Mouse (Mus musculus) forebrain, postnatal 0 days (tissue): ENCODE data around the gene March11. TPM values are rescaled to one million over a fixed set of nuclear protein-coding genes. Genes with fewer than 3 reads are reported as not detected.

Experiments
- ATAC-seq: fragments of 200-750 bp; cut with Nextera tagmentation; 2 replicates; pipeline ENCODE4 v1.8.0; 2017; ENCODE audit warnings: mild to moderate bottlenecking, moderate library complexity
- DNase-seq: peaks from one replicate; pipeline ENCODE4 v3.0.0-alpha.2; 2015
- H3K27ac ChIP-seq: fragments of 300-500 bp; sonication (generic); 2 replicates; pipeline ENCODE4 v1.5.1; 2014; ENCODE audit warnings: low read depth, mild to moderate bottlenecking, antibody characterized with exemption, low read length, moderate library complexity, mixed read lengths
- H3K27me3 ChIP-seq: fragments of 300-500 bp; sonication (generic); 2 replicates; pipeline ENCODE4 v1.6.1; 2014; ENCODE audit warnings: mild to moderate bottlenecking, low read length, mixed read lengths; ENCODE audit not compliant: insufficient read depth
- H3K36me3 ChIP-seq: fragments of 300-500 bp; sonication (generic); 2 replicates; pipeline ENCODE4 v1.6.1; 2014; ENCODE audit warnings: mild to moderate bottlenecking, moderate library complexity; ENCODE audit not compliant: insufficient read depth
- H3K4me1 ChIP-seq: fragments of 300-500 bp; sonication (generic); 2 replicates; pipeline ENCODE4 v1.6.1; 2014; ENCODE audit warnings: antibody characterized with exemption; ENCODE audit not compliant: insufficient read depth
- H3K4me2 ChIP-seq: fragments of 300-500 bp; sonication (generic); 2 replicates; pipeline ENCODE4 v1.6.1; 2014; ENCODE audit warnings: low read depth, mild to moderate bottlenecking, moderate library complexity
- H3K4me3 ChIP-seq: fragments of 300-500 bp; sonication (generic); 2 replicates; pipeline ENCODE4 v1.5.1; 2014; ENCODE audit warnings: low read depth, low read length, mixed read lengths
- H3K9ac ChIP-seq: fragments of 300-500 bp; sonication (generic); 2 replicates; pipeline ENCODE4 v1.6.1; 2014; ENCODE audit warnings: mild to moderate bottlenecking
- H3K9me3 ChIP-seq: fragments of 300-500 bp; sonication (generic); 2 replicates; pipeline ENCODE4 v1.6.1; 2016; ENCODE audit warnings: low read length
- CTCF ChIP-seq: sonication (generic); IDR thresholded peaks from 2 replicates; pipeline ENCODE4 v1.5.1; 2016; ENCODE audit warnings: antibody characterized with exemption, control low read depth, low read depth
- WGBS: fragments of 180-500 bp; shearing (Covaris S2); extraction: QIAGEN DNeasy Blood & Tissue Kit; methylation state at CpG from one replicate; pipeline ENCODE4 v1.1.7; 2014; 5-methylcytosine and 5-hydroxymethylcytosine counted together
- polyA plus RNA-seq: library from polyadenylated mRNA; unstranded; fragments of >200 nt; fragmentation: Nextera tagmentation; extraction: Ambion mirVana; gene quantifications from 2 replicates; pipeline ENCODE4 v1.2.1, GENCODE M21; 2015
- total RNA-seq: library from RNA; depleted of rRNA; stranded (reverse); fragments of >200 nt; gene quantifications from 2 replicates; pipeline ENCODE4 v1.2.3, GENCODE M21; 2014

The March11 gene
- total and polyA plus RNA-seq, 2 experiments from 2014 or later = 3.6 to 7.4 TPM

DNA sequence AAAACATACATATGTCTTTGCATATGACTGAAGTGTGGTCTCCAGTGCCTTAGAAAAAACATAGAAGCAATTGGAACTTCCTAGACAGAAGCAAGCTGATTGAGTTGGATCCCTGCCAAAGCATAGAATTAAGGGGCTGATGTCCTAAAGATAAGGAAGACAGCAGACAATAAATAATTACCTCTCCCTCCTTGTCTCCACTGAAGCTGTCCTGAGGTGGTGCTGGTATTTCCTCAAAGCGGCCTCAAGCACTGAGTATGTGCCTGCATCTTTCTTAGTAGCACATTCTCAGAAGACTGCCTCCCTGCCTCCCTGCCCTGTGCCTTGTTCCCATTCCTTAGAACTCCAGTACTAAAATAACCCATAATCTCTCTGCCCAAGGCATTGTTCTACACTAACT, 15.6 kb upstream of the March11 start:
- Histone ChIP-seq H3K9ac (no peak overlapping the region), H3K27me3 (no peaks in the 10 kb centered on the region), H3K4me3 (no peak overlapping the region), H3K4me1 (no peaks in the 10 kb centered on the region), H3K4me2 (no peak overlapping the region), H3K27ac (no peak overlapping the region), H3K9me3 (no peaks in the 10 kb centered on the region), H3K36me3 (no peaks in the 10 kb centered on the region)
- WGBS = 60% methylated on average over 1 of the region's 1 CpGs
- TF ChIP-seq CTCF = no peak
- ATAC-seq (no peak), DNase-seq (no peak)

DNA sequence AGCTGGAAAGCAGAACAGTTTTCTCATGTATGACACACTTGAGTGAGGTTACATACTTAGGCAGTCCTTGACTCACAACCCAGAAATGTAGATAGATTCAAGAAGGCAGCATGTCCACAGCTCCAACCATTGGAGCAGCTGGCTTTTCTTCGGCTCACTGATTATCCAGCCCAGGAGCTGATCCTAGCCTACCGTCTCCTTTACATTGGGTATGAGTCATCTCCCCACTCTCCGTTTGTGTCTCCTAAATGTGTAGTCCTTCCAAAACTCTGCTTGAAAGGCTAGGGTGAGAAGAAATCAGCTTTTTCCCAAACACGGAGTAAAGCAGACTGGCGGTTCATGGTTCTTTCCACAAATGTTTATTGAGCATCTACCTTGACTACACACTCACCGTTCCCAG, 10.2 kb upstream of the March11 start:
- whole genome bisulfite sequencing = 95% methylated on average over 6 of the region's 6 CpGs
- DNase-seq (no peak), ATAC-seq (no peak)
- H3K36me3 ChIP-seq = no peaks in the 10 kb centered on the region
- H3K4me1 ChIP-seq = no peaks in the 10 kb centered on the region
- H3K27me3 ChIP-seq = no peaks in the 10 kb centered on the region
- no peak overlapping the region for H3K4me3 ChIP-seq
- H3K9ac ChIP-seq = no peak overlapping the region
- H3K9me3 ChIP-seq = no peaks in the 10 kb centered on the region
- H3K4me2 ChIP-seq = no peak overlapping the region
- no peak overlapping the region for H3K27ac ChIP-seq
- TF ChIP-seq CTCF = no peak

DNA sequence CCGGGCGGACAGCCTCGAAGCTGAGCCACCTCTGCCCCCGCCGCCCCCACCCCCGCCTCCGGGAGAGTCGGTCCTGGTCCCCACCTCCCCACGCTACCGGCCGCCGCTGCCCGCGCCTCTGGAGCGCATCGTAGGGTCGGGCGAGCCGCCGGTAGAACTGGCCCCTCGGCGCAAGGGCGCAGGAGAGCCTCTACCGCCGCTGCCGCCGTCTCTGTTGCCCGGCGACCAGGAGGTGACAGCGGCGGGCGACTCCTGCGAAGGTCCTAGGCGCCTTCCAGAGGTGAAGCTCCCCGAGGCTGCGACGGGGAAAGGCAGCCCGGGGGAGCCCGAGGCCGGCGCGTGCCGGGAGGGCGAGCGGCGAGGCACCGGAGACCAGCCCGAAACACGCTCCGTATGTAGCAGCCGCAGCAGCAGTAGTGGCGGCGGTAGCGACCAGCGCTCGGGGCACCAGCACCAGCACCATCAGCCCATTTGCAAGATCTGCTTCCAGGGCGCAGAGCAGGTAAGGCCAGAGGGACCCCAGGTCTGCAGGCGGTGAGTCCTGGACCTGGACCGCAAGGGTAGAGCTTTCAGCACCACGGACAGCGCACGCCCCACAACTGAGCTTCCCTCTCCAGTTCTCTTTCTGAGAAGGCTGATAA, 563 bp downstream of the March11 start:
- Histone ChIP-seq H3K4me2 (peak overlapping the region; percentile 82), H3K27ac (peak overlapping the region; percentile 83), H3K4me3 (peak overlapping the region; percentile 65), H3K36me3 (no peaks in the 10 kb centered on the region; the same call in 1 of the 2 replicates), H3K4me1 (no peaks in the 10 kb centered on the region), H3K9ac (peak overlapping the region; percentile 66), H3K9me3 (no peaks in the 10 kb centered on the region), H3K27me3 (no peaks in the 10 kb centered on the region; the same call in 1 of the 2 replicates)
- ATAC-seq = peak; percentile 26
- 2% methylated on average over 55 of the region's 62 CpGs for WGBS
- TF ChIP-seq CTCF = no peak; the same call in 1 of the 2 replicates
- peak; percentile 50 for DNase-seq

DNA sequence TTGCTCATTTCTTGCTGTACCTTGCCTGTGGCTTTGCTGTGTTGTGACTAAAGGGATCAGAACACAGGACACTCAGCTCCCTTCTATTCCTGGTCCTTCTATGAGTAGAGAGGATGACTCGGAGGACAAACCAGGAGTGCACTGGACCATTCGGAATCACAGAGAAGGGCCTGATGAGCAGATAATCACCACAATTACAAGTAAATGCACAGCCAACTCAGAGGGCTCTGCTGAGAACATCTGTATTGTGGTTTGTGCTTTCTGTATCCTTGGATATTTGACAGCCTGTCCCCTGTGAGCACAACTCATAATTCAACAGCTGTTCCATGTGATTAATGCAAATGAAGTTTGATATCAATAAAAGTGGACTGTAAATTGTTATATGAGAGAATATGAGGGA, 11.0 kb downstream of the March11 start:
- H3K4me1 ChIP-seq = no peaks in the 10 kb centered on the region
- no peak overlapping the region for H3K27ac ChIP-seq
- DNase-seq = no peak
- H3K9me3 ChIP-seq = no peaks in the 10 kb centered on the region
- H3K27me3 ChIP-seq = no peaks in the 10 kb centered on the region
- no peak overlapping the region for H3K4me3 ChIP-seq
- H3K4me2 ChIP-seq = no peak overlapping the region
- ATAC-seq = no peak
- TF ChIP-seq CTCF = no peak
- H3K9ac ChIP-seq = no peak overlapping the region
- WGBS = 75% methylated on average over 2 of the region's 2 CpGs
- no peaks in the 10 kb centered on the region for H3K36me3 ChIP-seq

DNA sequence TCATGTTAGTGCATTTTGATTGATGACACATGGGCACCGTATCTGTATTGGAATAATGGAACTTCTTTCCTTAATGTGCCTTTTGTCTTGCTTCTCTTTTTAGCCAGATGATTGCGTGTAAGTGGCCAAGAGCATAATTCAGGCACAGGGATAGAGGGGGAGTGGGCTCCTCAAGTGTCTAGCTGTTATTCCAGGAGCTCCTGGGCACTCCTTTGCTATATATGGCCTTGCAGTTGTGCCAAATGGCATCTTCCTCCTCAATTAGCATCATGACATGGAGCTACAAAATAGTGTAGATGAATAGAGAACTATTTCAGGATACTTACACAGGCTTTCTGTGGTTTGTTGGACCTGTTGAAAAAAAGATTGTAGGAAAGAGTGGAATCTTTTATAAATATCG, 11.6 kb downstream of the March11 start:
- TF ChIP-seq CTCF = no peak
- Histone ChIP-seq H3K4me3 (no peak overlapping the region), H3K4me2 (no peak overlapping the region), H3K27me3 (no peaks in the 10 kb centered on the region), H3K9ac (no peak overlapping the region), H3K27ac (no peak overlapping the region), H3K36me3 (no peaks in the 10 kb centered on the region), H3K9me3 (no peaks in the 10 kb centered on the region), H3K4me1 (no peaks in the 10 kb centered on the region)
- DNase-seq (no peak), ATAC-seq (no peak)
- 83% methylated on average over 3 of the region's 3 CpGs for WGBS

DNA sequence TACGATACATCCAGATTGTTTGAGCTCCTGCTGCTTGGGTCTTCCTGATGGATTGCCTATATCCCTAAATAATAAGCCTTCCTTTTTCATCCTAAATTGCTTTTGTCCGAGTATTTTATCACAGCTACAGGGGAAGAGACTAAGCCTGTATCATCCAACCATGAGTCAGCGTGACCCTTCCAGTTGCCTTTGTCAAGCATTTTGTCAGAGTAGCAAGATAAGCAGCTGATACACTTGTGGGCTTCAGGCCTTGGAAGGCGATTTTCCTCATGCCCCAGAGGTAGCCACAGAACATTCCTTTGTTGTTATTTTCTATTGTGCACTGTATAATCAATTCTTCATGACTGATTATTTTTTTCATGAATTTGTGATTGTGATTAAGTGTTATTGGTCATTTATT, 14.0 kb downstream of the March11 start:
- no peak overlapping the region for H3K4me2 ChIP-seq
- H3K27me3 ChIP-seq = no peaks in the 10 kb centered on the region
- H3K36me3 ChIP-seq = no peaks in the 10 kb centered on the region
- no peak overlapping the region for H3K4me3 ChIP-seq
- H3K27ac ChIP-seq = no peak overlapping the region
- no peaks in the 10 kb centered on the region for H3K4me1 ChIP-seq
- H3K9ac ChIP-seq = no peak overlapping the region
- ATAC-seq (no peak), DNase-seq (no peak)
- H3K9me3 ChIP-seq = no peaks in the 10 kb centered on the region
- WGBS = 83% methylated on average over 4 of the region's 4 CpGs
- TF ChIP-seq CTCF = no peak

DNA sequence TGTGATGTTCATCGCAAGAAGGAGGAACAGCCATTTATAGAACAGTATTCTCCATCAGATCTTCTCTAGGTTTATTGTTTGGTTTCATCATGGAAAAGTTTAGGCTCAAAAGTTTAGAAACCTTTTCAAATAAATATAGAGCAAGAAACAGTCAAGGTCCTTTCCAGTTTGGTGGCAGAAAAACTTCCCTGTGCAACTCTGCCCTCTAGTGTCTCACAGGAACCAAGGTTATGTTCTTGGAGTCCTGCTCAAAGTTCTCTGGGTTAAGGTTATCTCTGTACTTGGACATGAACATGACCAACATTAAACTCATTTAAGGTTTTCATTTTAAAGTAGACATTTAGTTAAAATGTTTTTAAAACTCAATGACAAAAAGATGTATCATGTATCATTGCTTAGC, 18.3 kb downstream of the March11 start:
- peak; percentile 48 for DNase-seq
- Histone ChIP-seq H3K27me3 (no peaks in the 10 kb centered on the region), H3K4me1 (no peaks in the 10 kb centered on the region), H3K4me2 (no peak overlapping the region), H3K36me3 (no peaks in the 10 kb centered on the region), H3K4me3 (no peak overlapping the region), H3K27ac (no peak overlapping the region), H3K9ac (no peak overlapping the region), H3K9me3 (no peaks in the 10 kb centered on the region)
- WGBS = 100% methylated on average over 1 of the region's 1 CpGs
- no peak for ATAC-seq
- TF ChIP-seq CTCF = peak; percentile 65

DNA sequence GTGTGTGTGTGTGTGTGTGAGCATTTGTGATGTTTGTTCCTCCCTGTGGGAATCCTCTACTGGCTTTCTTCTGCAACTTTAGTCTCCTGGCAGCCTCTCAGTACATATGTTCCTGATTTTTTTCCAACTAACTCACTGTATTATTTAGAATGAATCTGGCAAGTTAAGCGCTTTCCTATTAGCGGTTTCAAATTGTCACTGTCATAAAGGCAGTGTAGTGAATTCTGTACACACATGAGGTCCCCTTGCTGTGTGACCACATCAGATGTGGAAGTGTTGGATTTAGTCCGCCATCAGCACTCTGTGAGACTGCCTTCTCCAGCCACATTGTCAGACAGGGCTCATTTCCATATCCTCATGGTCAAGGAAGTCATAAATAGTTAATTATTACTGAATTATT, 26.9 kb downstream of the March11 start:
- ATAC-seq = peak; percentile 40
- TF ChIP-seq CTCF = no peak
- 56% methylated on average over 3 of the region's 3 CpGs for WGBS

More for the DNA sequence above, 26.9 kb downstream of the March11 start:
- Histone ChIP-seq H3K4me3 (no peak overlapping the region), H3K4me2 (no peak overlapping the region), H3K9ac (no peak overlapping the region), H3K4me1 (no peaks in the 10 kb centered on the region), H3K9me3 (no peaks in the 10 kb centered on the region), H3K27ac (no peak overlapping the region), H3K36me3 (no peaks in the 10 kb centered on the region), H3K27me3 (no peaks in the 10 kb centered on the region)
- peak; percentile 47 for DNase-seq
